Mouse (Mus musculus) thymus, postnatal 10 days (tissue): Measurements from ENCODE around the gene Lrrc74a.

Source experiments
- DNase-seq, 2 experiments: peaks; one replicate each; pipeline ENCODE4 v3.0.0; 2021; ENCODE audit warnings: low spot score in 2 of 2

Gene Lrrc74a

DNA sequence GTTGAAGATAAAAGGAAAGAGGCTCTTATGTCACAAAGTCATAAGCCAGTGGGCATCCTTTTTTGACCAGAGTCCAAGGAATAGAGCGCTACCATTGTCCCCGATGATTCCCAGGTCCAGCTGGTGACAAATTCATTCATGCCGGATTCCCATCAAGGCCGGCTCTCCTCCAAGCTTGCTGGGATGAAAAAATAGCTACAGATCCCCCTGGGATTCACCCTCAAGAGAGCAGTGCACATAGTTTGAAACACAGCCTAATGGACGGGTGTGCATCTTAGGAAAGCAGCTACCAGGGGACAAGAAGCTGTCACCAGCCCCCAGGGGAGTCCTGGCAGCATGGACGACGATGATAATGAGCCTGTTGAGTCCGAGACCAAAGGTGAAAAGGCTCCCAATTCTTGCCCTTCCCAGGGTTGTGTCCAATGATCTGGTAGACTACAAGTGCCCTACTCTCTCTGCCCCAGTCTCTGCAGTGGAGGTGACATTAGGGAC is at the start of gene Lrrc74a:
Gene Lrrc74a, plus strand, starts transcription at position 51 of the 492 bp plus-strand sequence.
- no peak for DNase-seq

DNA sequence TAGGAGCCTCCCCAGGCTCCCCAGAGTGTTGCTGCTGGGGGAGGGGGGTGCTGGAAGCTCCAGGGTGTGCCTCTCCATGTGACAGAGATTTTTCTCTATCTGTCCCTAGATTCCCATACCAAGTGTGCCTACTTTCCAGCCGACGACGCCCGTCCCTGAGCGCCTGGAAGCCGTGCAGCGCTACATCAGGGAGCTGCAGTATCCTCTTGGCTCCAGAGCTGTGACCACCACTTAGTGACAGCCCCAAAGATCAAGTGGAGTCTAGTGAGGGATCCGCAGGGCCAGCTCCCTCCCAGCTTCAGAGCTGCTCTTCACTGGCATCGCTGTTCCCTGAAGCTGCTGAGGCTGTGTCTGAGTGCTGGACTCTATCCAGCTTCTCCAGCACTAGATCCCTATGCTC is 48.9 kb upstream of the Lrrc74a start:
- DNase-seq: no peak

DNA sequence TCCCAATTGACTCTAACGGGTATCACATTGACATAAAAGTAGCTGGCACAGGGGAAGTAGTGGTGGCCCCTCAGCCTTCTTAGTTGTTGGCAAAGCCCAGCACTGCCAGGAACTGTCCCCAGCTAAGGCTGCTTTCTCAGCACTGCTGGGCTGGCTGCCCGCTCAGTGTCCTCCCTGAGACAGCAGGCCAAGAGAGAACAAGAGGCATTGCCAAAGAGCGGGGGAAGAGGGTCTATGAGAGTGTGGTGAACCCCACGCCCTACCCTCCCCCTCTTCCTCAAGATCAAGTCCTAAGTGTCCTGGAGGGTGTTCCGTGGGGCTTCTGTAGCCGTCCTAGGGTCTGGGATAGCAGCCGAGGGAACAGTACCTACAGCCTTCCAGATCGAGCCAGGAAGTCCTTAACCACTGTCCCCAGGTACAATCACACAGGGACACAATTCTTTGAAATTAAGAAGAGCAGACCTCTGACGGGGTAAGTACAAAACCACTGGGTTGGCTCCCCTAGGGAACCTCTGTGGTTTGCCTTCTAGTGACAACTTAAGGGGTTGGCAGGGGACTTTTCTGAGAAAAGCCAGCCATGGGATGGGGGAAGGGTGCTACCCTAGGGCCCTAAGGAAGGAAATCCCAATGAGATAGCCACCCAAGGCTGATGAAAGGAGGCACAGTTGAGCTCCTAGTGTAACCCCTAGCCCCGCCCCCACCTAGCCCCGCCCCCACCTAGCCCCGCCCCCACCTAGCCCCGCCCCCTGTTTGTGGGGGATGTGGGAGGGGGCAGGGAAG is 47.4 kb upstream of the Lrrc74a start:
- DNase-seq: no peak

DNA sequence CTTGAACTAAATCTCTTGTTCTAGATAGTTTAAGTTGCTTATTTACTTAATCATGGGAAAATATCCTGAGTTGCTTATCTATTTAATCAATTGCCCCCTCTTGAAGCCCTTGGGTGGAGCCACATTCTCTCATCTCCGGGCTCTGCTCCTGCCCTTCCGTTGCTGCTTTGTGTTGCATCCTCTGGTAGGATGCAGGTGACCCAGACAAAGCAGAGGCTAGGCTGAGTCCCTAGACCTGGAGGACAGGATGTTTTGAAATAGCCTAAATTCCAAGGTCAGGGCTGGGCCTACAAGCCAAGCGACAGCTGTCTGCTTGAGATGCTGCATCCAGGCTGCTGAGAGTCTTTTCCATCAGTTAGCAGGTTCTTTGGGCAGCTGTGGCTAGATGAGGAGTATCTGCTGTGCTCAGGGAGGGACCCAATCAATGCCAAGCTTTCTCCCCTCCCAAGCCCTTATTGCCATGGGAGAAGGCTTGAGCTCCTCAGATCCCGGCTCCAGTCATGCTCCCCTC is 46.7 kb upstream of the Lrrc74a start:
- DNase-seq: no peak

DNA sequence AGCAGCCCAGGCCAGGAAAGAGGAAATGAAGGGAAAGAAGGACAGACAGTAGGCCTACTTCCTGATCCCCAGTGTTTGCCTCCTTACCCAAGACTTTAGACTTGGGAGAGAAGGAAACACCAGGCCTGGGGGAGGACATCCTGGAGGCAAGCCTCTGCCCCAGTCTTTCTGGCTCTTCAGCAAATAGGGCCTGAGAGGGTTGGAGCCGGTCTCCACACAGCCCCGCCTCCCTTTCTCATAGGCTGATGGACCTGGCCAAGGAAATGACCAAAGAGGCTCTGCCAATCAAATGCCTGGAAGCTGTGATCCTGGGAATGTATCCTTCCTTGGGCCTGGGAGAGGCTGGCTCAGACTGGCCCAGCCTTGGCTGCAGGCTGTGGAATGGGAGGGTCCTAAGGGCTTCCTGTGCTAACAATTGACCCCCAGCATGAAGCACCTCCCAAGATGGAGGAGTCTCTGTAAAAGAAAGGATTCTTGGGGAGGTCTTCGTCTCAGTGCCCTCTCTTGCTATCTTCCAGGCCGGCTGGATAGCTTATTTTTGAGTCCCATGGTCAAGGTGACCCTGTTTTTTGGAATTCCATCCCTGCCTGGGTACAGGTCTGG is 46.1 kb upstream of the Lrrc74a start:
- DNase-seq: no peak

DNA sequence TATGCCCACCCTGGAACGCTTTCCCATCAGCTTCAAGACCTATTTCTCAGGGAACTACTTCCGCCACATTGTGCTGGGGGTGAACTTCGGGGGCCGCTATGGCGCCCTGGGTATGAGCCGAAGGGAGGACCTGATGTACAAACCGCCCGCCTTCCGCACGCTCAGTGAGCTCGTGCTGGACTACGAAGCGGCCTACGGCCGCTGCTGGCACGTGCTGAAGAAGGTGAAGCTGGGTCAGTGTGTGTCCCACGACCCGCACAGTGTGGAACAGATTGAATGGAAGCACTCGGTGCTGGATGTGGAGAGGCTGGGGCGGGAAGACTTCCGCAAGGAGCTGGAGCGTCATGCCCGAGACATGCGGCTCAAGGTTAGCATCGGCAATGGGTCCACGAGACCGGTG is 45.3 kb upstream of the Lrrc74a start:
- no peak for DNase-seq

DNA sequence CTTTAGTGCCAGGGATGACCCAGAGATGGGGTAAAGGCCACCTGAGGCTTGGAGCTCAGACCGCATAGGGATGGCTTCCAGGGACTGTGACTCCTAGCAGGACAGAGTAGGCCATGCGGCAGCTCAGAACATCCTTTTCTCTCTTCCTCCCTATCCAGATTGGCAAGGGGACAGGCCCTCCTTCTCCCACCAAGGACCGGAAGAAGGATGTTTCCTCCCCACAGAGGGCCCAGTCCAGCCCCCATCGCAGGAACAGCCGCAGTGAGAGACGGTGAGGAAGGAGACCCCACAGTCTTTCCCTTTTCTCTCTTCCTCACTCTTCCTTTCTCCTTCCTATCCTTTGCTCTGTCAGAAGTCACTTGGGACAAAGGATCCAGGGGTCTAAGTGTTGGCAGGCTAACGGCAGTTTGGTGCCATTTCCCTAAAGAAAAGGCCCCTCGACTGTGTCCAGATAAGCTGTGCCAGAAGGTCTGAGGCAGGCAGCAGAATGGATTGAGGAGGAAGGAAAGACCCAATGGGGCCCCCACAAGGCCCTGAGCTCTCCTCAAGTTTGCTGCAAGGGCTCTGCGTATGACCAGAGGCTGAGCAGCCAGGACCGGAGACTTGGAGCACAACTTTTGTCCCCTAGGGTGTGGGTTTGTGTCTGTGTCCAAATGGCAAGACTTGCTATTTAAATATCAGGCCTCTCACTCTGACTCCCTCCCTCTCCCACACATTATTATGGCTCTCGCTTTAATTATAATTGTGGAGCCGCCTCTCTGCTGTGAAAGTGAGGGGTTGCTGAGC is 43.3 kb upstream of the Lrrc74a start:
- DNase-seq: no peak

DNA sequence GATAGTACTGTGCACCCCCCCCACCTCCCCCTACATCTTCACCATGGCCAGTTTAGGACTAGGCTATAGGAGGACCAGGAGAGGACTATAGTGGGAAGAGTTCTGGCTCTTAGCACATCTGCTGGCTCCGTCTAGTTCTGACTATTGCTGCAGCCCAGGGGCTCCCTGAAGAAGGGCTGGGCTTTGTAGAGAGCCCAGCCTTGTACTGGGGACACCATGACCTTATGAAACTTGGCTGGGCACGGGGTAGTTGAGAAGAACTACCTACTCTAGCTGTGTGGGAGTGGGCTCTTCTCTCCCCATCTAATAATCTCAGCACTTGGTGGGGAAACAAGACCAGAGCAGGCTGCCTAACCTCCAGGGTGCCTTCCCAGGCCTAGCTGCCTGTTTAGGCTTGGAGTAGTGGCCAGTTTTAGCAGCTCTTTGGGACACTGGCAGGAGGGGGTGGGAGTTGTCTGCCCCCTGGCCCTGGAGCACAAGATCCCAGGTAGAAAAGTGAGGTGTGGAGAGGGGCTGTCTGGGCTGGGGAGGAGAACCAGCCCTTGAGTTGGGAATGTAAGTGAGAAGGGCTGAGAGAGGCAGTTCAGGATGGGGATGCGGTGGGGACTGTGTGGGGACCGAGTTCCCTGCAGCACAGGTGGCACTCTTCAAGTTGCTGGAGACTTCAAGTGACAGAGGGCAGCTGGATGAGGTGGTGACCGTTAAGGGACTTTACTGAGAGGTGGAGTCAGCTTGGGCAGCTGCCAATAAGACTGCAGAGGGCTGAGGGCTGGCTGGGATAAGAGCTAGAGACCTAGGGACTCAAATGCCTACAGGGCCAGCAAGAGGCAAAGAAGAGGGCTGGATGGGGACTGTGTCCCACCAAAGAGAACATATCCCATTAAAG is 41.5 kb upstream of the Lrrc74a start:
- DNase-seq: no peak

DNA sequence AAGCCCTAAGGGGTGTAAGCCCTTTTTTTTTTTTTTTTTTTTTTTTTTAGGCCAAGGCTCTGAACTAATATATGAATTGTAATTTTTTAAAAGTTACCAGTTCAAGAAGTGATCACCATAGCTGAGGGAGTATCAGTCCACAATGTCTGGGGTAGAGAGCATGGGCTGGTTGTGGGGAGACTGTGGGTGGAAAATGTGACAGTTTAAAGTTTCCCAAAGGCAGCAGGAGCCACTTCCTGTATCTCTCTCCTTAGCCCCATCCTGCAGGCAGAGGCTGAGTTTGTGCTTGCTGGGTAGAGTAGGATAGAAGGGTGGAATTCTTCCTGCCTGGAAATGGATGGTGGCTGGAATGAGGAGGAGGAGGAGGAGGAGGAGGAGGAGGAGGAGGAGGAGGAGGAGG is 40.8 kb upstream of the Lrrc74a start:
- DNase-seq: no peak

DNA sequence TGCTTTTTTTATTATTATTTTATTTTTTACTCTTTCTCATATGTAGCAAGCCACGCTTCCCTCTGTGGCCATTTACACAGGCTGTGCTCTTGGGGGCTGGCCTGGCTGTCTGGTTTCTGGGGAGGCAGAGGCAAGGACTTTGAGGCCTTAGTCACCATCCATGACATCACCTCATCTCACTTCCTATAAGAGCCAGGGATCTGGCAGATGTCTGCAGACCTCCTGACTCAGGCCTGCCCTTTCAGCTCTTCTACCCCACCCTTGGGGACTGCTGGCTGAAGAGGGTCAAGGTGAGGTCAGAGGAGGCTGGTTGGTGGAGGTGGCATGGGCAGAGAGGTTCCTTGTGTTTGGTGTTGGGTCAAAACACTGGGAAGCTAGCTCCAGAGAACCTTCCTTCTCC is 39.7 kb upstream of the Lrrc74a start:
- DNase-seq: no peak

DNA sequence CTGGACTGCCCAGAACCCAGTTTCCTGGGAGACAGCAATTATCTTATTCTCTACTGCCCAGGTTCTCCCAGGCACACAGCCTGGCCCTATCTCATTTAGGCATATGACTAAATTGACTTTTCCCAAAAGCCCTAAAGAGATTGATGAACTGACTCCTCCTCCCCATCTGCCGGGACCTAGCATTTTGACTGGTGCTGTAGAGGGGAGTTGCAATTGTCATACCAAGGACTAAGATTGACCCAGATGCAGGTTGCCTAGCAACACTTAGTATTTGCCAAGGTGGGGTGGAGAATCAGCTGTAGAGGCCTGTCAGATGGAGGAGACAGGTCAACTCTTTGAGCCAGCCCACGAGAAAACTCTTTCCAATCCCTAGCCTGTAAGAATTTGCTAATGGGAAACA is 36.2 kb upstream of the Lrrc74a start:
- no peak for DNase-seq

DNA sequence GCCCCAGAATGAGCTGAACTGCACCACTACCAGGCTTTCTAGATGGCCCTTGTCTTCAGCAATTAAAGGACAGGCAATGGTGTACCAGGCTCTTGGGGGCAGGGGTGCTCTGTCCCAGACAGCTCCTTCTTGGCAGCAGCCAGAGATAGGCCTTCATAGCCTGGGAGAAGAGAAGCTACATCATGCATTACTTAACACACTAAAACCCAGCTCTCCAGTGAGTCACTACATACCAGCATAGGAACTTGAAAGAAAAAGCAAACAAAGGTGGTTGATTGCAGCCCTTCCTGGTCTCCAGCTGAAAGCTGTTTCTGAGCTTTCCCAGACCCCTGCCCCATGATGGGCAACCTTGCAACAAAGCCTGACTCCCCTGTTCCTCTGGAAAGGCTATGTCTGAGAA is 35.6 kb upstream of the Lrrc74a start:
- no peak for DNase-seq

DNA sequence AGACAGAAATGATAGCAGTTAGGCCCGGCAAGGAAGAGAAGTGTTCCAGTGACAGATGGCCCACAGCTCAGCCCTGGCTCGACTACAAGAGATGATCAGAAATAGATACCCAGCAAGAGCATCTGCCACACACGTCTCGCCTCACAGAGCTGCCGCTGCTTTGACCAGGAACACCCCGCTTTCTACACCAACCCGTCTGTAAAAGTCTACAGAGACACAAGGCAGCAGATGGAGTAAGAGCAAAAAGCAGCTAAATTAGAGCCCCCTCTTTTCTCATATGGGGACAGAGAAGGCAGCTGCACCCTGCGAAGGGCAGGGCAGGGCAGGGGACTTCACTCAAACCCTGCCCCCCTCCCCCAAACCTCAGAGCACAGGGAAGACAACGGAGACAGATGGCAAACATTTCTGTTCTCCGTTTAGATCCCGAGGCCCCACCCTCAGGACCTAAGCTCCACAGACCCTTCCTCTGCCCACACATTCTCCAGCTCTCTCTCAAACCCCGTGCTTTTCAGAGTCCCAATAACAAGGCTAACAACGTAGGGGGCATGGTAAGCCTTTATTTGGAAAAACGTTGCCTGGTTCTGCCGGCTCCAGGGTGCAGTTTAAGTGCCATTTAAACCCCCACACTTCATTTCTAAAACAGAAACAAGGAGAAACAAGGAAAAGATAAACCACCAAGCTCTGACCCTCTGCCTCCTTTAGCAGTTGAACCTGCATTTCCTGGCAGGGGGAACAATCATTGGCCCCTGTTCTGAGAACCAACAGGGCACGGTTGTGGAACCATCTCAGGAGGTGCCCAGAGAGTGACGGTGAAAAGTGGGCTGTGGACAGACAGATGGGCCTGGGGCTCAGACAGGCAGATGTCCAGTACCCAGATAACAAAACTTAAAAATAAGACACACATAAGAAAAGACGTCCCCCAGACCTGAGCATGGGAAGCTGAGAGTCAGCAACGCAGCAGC is 33.9 kb upstream of the Lrrc74a start:
- no peak for DNase-seq

DNA sequence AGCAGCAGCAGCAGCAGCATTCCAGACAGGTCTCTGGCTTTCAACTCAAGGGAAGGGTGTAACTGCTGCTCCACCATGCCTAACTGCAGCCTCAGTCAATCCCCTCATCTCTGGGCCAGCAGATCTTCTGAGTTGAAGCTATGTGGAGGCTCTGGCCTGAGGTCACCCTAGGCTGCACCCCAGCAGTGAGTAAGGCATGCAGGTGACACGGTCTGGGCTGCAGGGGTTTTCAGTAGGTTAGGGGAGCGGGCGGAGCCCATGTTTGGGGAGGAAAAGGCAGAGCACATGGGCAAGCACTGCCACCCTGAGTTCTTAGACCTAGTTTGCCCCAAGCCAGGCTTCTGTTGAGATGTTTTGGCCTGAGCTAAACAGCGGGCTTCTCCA is 33.2 kb upstream of the Lrrc74a start:
- DNase-seq: no peak

DNA sequence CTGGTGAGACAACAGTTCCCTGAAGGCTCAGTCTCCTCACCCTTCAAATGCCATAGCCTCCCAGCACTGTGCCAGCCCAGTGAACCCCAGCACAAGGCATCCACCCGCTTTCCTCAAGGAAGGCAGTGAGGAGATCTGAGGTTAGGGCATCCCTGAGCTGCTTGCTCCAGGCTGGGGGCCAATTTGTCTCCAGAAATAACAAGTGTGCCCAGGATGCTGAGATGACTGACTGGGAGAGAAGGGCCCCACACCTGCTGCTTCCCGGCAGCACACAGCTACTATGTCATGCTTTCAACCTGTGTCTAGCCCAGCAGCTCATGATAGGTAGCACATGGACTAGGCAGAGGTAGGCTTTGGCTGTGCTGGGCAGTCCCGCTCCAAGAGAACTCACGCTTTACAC is 32.7 kb upstream of the Lrrc74a start:
- no peak for DNase-seq

DNA sequence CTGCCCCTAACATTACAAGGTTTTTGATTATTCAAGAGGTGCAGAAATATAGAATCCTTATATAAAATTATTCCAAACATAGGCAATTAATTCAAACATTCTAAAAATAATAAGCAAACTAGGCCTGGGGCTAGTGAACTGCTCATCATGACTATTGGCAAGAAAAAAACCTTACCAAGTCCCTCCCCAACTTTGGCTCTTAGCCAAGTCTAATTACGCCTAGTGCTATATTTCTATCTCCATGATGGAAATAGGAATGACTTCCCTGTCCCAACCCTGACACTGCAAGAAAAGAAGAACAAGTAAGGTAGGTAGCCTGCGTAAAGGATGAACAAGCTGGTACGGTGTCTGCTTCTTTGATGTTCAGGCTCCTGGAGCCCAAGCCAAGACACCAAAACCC is 31.5 kb upstream of the Lrrc74a start:
- no peak for DNase-seq

DNA sequence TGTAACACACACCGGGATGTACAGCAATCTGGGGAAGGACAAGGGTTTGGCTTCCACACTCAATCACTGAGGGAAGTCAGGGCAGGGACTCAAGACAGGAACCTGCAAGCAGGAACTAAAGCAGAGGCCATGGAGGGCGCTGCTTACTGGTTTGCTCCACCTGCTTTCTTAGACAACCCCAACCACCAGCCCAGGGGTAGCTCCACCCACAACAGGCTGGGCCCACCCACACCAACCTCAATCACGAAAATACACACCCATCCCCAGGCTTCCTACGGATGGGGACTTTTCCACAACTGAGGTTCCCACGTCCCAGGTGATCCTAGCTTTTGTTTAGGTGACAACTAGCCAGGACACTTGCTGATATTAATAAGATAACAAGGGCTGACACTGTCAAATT is 28.3 kb upstream of the Lrrc74a start:
- no peak for DNase-seq

DNA sequence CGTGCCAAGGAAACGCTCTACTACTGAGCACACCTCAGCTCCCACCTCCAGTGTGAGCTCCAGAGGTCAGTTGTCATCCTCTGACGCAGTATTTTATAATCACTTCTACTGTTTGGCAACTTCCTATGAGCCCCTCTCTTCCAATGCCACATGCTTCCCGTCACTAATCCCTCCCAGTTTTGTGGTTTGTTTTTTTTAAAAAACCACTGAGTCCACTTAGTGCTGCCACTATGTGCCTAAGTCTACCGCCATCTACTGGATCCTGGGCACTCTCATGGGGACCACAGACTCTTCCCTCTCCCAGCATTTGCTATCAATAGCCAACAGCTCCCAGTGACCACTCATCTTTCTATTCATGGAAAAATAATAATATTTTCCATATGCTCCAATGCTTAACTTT is 20.1 kb upstream of the Lrrc74a start:
- DNase-seq: no peak

DNA sequence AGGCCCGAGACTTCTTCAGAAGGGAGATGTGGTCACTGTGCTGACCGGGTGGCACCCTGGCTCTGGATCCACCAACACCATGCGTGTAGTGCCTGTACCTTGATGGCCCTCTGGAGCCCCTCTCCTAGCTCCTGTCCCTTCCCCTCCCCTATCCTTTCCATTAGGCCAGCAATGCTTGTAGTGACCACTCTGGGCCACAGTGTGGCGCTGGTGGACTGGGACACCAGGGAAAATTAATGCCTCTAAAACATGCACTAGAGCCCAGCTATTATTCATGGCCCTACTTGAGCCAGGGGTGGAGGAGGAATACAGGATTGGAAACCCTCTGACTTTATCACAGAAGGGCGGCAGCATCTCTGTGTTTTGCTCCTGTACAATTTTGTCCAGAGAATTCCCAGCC is 18.8 kb upstream of the Lrrc74a start:
- peak in 1 of 2 experiments; percentile 64 for DNase-seq

DNA sequence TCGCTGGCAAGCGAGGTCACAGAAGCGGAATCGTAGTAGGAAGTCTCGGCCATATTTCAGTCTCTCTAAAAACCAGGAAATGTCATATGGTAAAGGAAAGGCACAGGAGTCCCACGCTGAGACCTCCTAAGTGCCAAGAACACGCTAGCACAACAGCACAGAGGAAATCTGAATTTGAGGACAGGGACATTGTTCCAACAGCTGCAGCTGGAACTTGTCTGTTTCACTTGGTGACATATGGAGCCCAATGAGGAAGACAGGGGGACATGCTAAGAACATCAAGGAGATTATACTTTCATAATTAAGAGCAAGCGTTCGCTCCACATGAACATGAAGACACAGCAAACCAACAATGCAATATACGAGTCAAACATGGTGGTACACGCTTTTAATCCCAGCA is 17.2 kb upstream of the Lrrc74a start:
- no peak for DNase-seq
